Mouse (Mus musculus) liver, embryonic 12.5 days (tissue): ENCODE data around the gene Zfp866. TPM values are rescaled to one million over a fixed set of nuclear protein-coding genes. Genes with fewer than 3 reads are reported as not detected.

Source experiments
- ATAC-seq: fragments of 200-750 bp; cut with Nextera tagmentation; 2 replicates; pipeline ENCODE4 v1.8.0; 2017; ENCODE audit warnings: moderate number of reproducible peaks, mild to moderate bottlenecking, moderate library complexity
- H3K27ac ChIP-seq: fragments of 300-500 bp; sonication (generic); 2 replicates; pipeline ENCODE4 v1.5.1; 2016; ENCODE audit warnings: mild to moderate bottlenecking
- H3K27me3 ChIP-seq: fragments of 300-500 bp; sonication (generic); replicated peaks from 2 replicates; pipeline ENCODE4 v1.6.1; 2016; ENCODE audit warnings: mild to moderate bottlenecking, moderate library complexity
- H3K36me3 ChIP-seq: fragments of 300-500 bp; sonication (generic); 2 replicates; pipeline ENCODE4 v1.6.1; 2016; ENCODE audit warnings: mild to moderate bottlenecking, moderate library complexity
- H3K4me1 ChIP-seq: fragments of 300-500 bp; sonication (generic); 2 replicates; pipeline ENCODE4 v1.6.1; 2016
- H3K4me2 ChIP-seq: fragments of 300-500 bp; sonication (generic); 2 replicates; pipeline ENCODE4 v1.6.1; 2016; ENCODE audit warnings: mild to moderate bottlenecking, moderate library complexity
- H3K4me3 ChIP-seq: fragments of 300-500 bp; sonication (generic); 2 replicates; pipeline ENCODE4 v1.5.1; 2016; ENCODE audit warnings: mild to moderate bottlenecking, moderate library complexity
- H3K9ac ChIP-seq: fragments of 300-500 bp; sonication (generic); 2 replicates; pipeline ENCODE4 v1.6.1; 2016; ENCODE audit warnings: mild to moderate bottlenecking, moderate library complexity
- H3K9me3 ChIP-seq: fragments of 300-500 bp; sonication (generic); replicated peaks from 2 replicates; pipeline ENCODE4 v1.6.1; 2016; ENCODE audit warnings: mild to moderate bottlenecking, moderate library complexity
- WGBS: fragments of 180-500 bp; shearing (Covaris S2); methylation state at CpG from one replicate; pipeline ENCODE4 v1.1.7; 2016; ENCODE audit not compliant: insufficient replicate concordance; 5-methylcytosine and 5-hydroxymethylcytosine counted together
- polyA plus RNA-seq: library from polyadenylated mRNA; unstranded; fragments of >200 nt; fragmentation: Nextera tagmentation; extraction: Ambion mirVana; gene quantifications from 2 replicates; pipeline ENCODE4 v1.2.1, GENCODE M21; 2016

Gene Zfp866
- polyA plus RNA-seq, 1 experiment from 2014 or later, result 12.3 TPM

DNA sequence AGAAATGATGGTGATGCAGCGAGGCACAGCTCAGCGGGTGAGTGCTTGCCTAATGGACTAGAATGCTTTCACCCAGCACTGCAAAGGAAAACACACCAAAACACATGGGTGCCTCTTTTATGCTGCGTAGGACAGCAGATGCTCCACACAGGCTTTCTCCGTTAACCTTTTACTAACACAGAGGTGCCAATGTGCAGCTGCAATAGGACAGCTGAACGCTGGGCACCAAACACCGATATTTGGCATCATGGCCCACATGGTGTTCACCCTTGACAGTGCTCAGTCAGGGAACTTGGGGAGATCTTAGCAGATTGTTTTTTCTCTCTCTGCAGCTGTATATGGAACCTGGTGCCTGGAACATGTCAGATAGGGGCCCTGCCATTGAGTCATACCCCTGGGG, 3.9 kb upstream of the Zfp866 start:
- Histone ChIP-seq H3K4me2 (no peak overlapping the region), H3K9ac (no peak overlapping the region)
- 92% methylated on average over 6 of the region's 6 CpGs for whole genome bisulfite sequencing

DNA sequence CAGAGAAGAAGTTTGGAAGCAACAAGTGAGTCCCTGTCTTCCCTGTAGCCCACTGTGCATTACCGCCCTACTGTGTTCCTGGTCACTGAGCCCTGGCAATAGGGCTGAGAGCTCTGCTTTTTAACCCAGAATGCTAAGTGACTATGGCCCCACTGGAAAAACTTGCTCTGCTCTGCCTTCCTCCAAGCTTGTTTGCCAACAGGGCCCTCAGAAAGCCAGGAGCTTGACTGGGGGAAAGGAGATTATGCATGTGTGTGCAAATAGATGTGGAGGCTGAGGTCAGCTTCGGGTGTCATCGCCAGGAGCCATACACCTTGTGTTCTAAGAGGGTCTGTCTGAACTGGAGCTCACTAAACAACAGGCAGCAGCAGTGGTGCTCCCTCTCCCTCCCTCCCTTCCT, 3.1 kb upstream of the Zfp866 start:
- Histone ChIP-seq H3K4me2 (no peak overlapping the region), H3K27ac (no peak overlapping the region), H3K9me3 (no peaks in the 10 kb centered on the region), H3K4me3 (no peak overlapping the region), H3K9ac (0 out of 2 replicates have a peak overlapping the region, but pooled peaks have one; percentile 5), H3K4me1 (peaks cover 33% of the 10 kb centered on the region), H3K27me3 (no peaks in the 10 kb centered on the region), H3K36me3 (peaks cover 64% of the 10 kb centered on the region)
- WGBS, result 79% methylated on average over 3 of the region's 3 CpGs
- ATAC-seq, result no peak

More for the DNA sequence above, 3.9 kb upstream of the Zfp866 start:
- Histone ChIP-seq H3K27ac (no peak overlapping the region), H3K4me3 (no peak overlapping the region), H3K36me3 (peaks cover 72% of the 10 kb centered on the region), H3K4me1 (peaks cover 25% of the 10 kb centered on the region), H3K27me3 (no peaks in the 10 kb centered on the region), H3K9me3 (no peaks in the 10 kb centered on the region)
- ATAC-seq, result no peak

DNA sequence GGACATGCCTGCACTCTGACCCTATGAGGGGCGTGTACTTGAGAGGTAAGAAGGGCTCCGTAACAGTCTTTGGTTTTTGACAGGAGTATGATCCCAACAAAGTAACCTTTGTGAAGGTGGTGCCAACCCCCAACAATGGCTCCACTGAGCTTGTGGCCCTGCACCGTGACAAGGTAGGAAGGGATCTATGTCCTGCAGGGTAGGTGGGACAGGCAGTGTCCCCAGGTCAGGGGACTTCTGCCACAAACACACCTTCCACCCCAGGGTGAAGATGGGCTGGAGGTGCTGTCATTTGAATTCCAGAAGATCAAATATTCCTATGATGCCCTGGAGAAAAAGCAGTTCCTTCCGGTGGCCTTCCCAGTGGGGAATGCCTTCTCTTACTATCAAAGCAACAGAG, 2.7 kb upstream of the Zfp866 start:
- H3K36me3 ChIP-seq, result peaks cover 60% of the 10 kb centered on the region
- H3K9me3 ChIP-seq, result no peaks in the 10 kb centered on the region
- no peak overlapping the region for H3K4me2 ChIP-seq
- H3K9ac ChIP-seq, result 0 out of 2 replicates have a peak overlapping the region, but pooled peaks have one; percentile 5
- no peaks in the 10 kb centered on the region for H3K27me3 ChIP-seq
- H3K4me1 ChIP-seq, result peaks cover 36% of the 10 kb centered on the region
- ATAC-seq, result no peak
- WGBS, result 91% methylated on average over 4 of the region's 4 CpGs
- no peak overlapping the region for H3K4me3 ChIP-seq
- H3K27ac ChIP-seq, result no peak overlapping the region

DNA sequence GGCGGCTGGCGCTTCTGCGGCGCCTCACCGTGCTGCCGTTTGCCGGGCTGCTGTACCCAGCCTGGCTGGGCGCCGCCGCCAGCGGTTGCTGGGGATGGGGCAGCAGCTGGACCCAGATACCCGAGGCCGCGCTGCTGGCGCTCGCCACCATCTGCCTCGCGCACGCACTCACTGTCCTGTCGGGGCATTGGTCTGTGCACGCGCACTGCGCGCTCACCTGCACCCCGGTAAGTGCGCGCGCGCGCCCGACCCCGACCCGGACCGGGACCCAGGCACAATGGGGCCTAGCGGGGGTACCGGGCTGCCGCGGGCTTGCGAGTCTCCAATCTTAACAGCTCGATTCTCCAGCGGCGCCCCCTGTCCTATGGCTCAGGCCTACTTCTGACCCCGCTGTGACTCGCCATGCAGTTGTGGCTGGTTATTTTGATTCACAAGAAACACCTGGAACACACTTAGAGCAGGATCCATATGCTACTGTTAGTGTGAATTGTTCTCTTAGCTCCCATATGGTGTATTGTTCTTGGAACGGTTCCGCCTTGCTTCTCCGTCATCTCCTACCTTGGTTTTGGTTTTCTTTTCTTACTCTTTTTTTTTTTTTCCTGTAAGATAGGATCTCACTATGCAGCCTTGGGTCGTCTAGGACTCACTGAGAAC, 564 bp upstream of the Zfp866 start:
- WGBS, result under 1% methylated on average over 45 of the region's 48 CpGs
- no peaks in the 10 kb centered on the region for H3K9me3 ChIP-seq
- H3K36me3 ChIP-seq, result peaks cover 39% of the 10 kb centered on the region
- peak overlapping the region; percentile 99 for H3K27ac ChIP-seq
- H3K9ac ChIP-seq, result peak overlapping the region; percentile 94
- H3K4me1 ChIP-seq, result peaks cover 36% of the 10 kb centered on the region
- peak overlapping the region; percentile 100 for H3K4me3 ChIP-seq
- no peaks in the 10 kb centered on the region for H3K27me3 ChIP-seq
- peak overlapping the region; percentile 87 for H3K4me2 ChIP-seq
- ATAC-seq, result peak; percentile 53

DNA sequence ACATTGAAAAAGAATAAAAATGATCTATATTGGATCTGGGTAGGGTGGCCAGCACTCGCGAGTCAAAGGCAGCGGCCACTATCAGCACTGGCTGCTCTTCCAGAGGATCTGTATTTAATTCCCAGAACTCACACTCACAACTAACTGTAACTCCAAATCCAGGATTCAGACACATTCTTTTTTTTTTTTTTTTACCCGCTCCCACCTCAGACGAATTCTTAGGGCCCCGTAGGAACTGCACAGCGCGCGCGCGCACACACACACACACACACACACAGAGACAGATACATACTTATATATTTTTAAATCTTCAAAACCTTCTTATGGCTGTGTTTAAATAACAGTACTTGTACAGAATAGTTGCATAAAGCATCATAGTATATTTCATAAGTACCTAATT, 614 bp downstream of the Zfp866 start:
- WGBS, result 14% methylated on average over 11 of the region's 11 CpGs
- H3K4me1 ChIP-seq, result peaks cover 36% of the 10 kb centered on the region
- H3K9ac ChIP-seq, result peak overlapping the region; percentile 94
- H3K27ac ChIP-seq, result peak overlapping the region; percentile 99
- peaks cover 27% of the 10 kb centered on the region for H3K36me3 ChIP-seq
- H3K9me3 ChIP-seq, result no peaks in the 10 kb centered on the region
- no peaks in the 10 kb centered on the region for H3K27me3 ChIP-seq
- peak overlapping the region; percentile 87 for H3K4me2 ChIP-seq
- no peak for ATAC-seq
- peak overlapping the region; percentile 100 for H3K4me3 ChIP-seq

DNA sequence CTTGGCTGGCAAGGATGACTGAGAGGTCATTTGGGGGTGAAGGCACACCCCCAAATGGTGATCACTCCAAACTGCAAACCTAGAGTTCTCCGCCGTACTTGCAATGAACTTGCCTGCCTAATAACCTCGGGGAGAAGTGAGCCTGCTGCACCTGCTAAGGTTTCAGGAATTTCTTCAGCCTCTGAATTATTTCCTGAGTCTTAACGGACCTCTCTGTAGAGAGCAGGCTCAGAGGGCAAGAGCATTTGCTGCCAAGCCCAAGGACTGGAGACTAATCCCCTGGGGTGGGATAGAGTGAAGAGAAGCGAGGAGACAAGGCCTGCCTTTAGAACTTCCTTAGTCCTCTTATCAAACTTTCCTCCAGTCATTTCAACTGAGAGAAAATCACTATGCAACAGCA, 1.2 kb downstream of the Zfp866 start:
- H3K27ac ChIP-seq, result peak overlapping the region; percentile 99
- no peak for ATAC-seq
- H3K4me2 ChIP-seq, result peak overlapping the region; percentile 87
- H3K4me3 ChIP-seq, result peak overlapping the region; percentile 100
- no peaks in the 10 kb centered on the region for H3K9me3 ChIP-seq
- 45% methylated on average over 5 of the region's 5 CpGs for WGBS
- H3K27me3 ChIP-seq, result no peaks in the 10 kb centered on the region
- H3K4me1 ChIP-seq, result peaks cover 36% of the 10 kb centered on the region
- peaks cover 20% of the 10 kb centered on the region for H3K36me3 ChIP-seq
- H3K9ac ChIP-seq, result peak overlapping the region; percentile 94; the same call in 1 of the 2 replicates

DNA sequence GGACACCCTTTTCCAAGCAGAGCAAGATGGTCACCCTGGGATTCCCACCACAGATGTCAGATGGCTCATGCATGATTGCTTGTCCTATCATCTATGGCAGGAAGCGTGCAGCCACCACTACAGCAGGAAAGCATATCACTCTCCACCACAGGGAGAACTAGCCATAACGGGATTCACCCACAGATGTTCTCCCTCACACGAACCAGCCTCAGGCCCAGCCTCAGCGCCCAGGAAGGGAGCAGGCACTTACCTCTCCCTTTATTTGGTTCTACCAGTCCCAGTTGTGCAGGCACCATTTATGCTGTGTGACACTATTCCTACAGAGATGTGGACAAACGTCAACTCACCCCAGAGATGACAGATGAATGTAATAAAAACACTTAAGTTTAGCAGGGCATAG, 1.9 kb downstream of the Zfp866 start:
- Histone ChIP-seq H3K4me1 (peaks cover 36% of the 10 kb centered on the region), H3K27me3 (no peaks in the 10 kb centered on the region), H3K9ac (peak overlapping the region; percentile 14; the same call in 1 of the 2 replicates), H3K4me3 (no peak overlapping the region), H3K36me3 (peaks cover 14% of the 10 kb centered on the region), H3K9me3 (no peaks in the 10 kb centered on the region), H3K27ac (peak overlapping the region; percentile 99; the same call in 1 of the 2 replicates), H3K4me2 (peak overlapping the region; percentile 87; the same call in 1 of the 2 replicates)
- WGBS, result 33% methylated on average over 5 of the region's 5 CpGs
- no peak for ATAC-seq

DNA sequence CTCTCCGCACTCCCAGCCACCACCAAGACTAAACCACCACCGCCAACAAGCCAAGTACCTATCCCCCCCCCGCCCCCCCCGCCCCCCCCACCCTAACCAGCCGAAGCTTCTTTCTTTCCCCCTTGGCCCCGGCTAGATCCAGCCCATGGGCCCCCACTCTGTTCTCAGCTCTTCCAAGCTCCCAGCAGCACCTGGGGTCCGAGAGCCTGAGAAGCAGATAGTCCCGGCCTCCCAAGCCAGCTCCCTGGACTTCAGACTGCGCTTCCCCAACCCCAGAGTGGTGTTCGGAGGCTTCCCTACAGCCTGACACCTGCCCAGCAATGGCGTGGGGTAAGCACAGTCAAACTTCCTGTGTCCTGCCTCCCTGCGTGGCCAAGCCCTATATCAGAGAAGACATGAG, 13.9 kb downstream of the Zfp866 start:
- Histone ChIP-seq H3K4me3 (no peak overlapping the region), H3K27ac (no peak overlapping the region), H3K9me3 (no peaks in the 10 kb centered on the region), H3K4me2 (no peak overlapping the region), H3K27me3 (no peaks in the 10 kb centered on the region), H3K36me3 (peaks cover 8% of the 10 kb centered on the region), H3K4me1 (peaks cover 32% of the 10 kb centered on the region), H3K9ac (no peak overlapping the region)
- ATAC-seq, result no peak
- 68% methylated on average over 9 of the region's 12 CpGs for WGBS

DNA sequence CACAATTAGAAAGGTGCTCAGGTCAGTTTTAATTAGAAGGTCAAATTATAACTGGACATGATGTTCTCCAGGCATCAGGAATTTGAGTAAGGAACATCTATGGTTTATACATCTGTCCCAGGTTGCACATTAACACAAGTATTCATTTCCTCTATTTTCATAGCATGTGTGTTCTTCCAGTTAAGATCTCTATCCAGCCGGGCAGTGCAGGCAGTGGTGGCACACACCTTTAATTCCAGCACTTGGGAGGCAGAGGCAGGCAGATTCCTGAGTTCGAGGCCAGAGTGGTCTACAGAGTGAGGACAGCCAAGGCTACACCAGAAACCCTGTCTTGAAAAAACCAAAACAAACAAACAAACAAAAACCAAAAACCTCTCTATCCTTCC, 15.8 kb downstream of the Zfp866 start:
- WGBS, result 32% methylated on average over 2 of the region's 2 CpGs
- Histone ChIP-seq H3K4me2 (peak overlapping the region; percentile 77), H3K4me1 (peaks cover 47% of the 10 kb centered on the region), H3K27ac (peak overlapping the region; percentile 61), H3K4me3 (peak overlapping the region; percentile 79), H3K9me3 (no peaks in the 10 kb centered on the region), H3K36me3 (peaks cover 23% of the 10 kb centered on the region), H3K9ac (peak overlapping the region; percentile 9), H3K27me3 (no peaks in the 10 kb centered on the region)
- ATAC-seq, result 0 out of 2 replicates have a peak, but pooled peaks have one; percentile 3

DNA sequence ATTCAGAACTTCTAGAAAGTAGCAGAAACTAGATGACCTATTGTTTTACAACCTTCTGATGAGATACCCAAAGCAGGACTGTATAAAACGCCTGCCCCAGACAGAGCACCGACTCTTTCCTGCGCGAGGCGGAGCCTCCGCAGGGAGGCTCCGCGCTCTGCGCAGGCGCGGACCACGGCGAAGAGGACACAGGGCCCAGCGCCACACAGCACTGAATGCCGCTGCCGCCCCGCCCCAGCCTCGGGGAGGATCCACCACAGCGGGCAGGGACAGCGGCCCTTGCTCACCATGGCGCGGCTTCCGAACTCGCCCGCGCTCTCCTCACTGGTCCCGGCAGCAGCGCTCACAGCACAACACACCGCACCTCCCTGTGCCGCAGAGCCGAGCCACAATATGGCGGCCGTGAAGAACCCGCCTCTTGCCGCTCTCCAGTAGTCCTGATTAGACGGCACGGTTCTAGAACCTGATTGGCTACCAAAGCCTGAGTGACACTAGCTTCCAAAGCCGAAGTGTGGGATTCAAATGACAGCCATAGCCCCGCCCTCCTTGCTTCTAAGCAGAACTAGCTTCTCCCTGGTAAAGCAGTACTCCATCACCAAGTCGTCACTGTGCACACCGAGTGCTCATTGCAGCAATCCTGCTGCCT, 16.4 kb downstream of the Zfp866 start, which contains the start of gene Gm20422:
Gene Gm20422, minus strand, starts transcription at position 384 of the 646 bp plus-strand sequence.
- Histone ChIP-seq H3K4me2 (peak within 1 kb of the TSS; percentile 77), H3K9me3 (no peaks in the 10 kb centered on the region), H3K9ac (peak within 1 kb of the TSS; percentile 90), H3K27me3 (no peaks in the 10 kb centered on the region), H3K36me3 (peaks cover 28% of the 10 kb centered on the region), H3K4me3 (peak within 1 kb of the TSS; percentile 79), H3K4me1 (peaks cover 50% of the 10 kb centered on the region), H3K27ac (peak within 1 kb of the TSS; percentile 98)
- peak; percentile 98 for ATAC-seq
- under 1% methylated on average over 41 of the region's 41 CpGs for WGBS

DNA sequence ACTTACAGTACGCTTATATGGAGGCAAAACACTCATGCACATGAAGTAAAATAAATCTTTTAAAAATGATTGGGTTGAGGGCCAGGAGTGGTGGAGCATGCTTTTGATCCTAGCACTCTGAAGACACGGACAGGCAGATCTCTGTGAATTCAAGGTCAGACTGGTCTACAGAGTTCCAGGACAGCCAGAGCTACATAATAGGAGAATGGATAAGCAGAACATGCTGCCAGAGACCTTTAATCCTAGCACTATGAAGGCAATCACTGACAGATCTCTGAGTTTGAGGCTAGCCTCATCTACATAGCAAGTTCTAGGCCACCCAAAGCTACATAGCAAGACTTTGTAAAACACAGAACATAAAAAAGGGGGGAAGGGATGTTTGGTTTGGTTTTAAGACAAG, 18.9 kb downstream of the Zfp866 start:
- Histone ChIP-seq H3K27me3 (no peaks in the 10 kb centered on the region), H3K4me1 (peaks cover 50% of the 10 kb centered on the region), H3K9me3 (no peaks in the 10 kb centered on the region), H3K4me3 (no peak overlapping the region), H3K4me2 (no peak overlapping the region), H3K36me3 (peaks cover 53% of the 10 kb centered on the region), H3K9ac (no peak overlapping the region), H3K27ac (no peak overlapping the region)
- ATAC-seq, result no peak
- WGBS, result 91% methylated on average over 2 of the region's 2 CpGs

DNA sequence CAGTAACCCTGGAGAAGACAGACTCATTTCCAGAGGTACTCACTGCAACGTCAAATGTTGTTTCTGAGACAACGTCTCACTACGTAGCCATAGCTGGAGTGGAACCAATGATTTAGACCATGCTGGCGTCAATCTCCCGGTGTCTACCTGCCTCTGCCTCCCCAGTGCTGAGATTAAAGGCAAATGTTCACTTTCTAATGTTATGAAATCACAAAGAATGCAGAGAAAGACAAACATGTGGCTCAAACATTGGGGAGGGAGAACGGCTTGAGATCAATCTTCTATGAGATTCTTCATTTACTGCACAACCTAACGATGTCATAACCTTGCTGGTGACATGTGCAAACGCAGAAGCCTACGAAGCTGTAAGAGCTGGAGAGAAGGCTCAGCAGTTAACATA, 19.8 kb downstream of the Zfp866 start:
- 82% methylated on average over 9 of the region's 9 CpGs for WGBS
- H3K4me2 ChIP-seq, result no peak overlapping the region
- H3K4me3 ChIP-seq, result no peak overlapping the region
- no peak overlapping the region for H3K27ac ChIP-seq
- peaks cover 50% of the 10 kb centered on the region for H3K4me1 ChIP-seq
- ATAC-seq, result no peak
- H3K36me3 ChIP-seq, result peaks cover 62% of the 10 kb centered on the region
- H3K9me3 ChIP-seq, result peaks cover 5% of the 10 kb centered on the region
- H3K9ac ChIP-seq, result no peak overlapping the region
- no peaks in the 10 kb centered on the region for H3K27me3 ChIP-seq
